Mouse (Mus musculus) cerebellum, postnatal 4 days (tissue): ENCODE results near the gene Tfb2m.

Source experiments
- DNase-seq, 2 experiments: peaks; one replicate each; pipeline ENCODE4 v3.0.0; 2022; ENCODE audit warnings: low spot score in 2 of 2, mixed read lengths in 1 of 2

Gene Tfb2m

DNA sequence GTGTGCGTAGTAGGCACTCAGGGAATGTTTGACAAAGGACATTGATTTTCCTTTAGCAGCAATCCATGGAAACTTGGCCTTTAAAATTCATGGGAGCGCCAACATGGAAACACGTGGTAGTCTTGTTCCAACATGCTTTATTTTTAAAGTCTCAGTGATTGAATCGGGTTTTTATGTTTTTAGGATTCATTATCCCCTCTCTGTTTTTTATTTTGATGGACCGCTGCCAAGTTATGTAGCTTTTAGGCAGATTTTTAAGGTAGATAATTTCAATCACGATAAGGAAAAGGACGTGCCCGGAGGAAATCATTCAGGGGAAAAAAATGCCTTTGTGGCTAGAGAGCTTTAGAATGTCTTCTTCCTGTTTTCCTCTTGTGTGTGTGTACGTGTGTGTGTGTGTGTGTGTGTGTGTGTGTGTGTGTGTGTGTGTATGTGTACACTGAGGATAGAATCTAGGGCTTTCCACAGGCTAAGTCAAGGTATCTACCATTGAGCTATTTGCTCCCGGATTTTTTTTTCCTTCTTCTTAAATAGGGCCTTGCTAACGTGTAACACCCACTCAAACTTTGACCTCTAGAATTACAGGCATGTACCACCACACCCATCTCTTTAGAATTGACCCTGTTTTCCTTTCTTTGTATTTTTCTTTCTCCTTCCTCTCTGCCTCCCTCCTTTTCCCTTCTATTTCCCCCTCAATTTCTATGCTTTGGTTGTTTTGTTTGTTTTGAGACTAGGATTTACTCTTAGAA, 13.6 kb upstream of the Tfb2m start:
- no peak for DNase-seq

DNA sequence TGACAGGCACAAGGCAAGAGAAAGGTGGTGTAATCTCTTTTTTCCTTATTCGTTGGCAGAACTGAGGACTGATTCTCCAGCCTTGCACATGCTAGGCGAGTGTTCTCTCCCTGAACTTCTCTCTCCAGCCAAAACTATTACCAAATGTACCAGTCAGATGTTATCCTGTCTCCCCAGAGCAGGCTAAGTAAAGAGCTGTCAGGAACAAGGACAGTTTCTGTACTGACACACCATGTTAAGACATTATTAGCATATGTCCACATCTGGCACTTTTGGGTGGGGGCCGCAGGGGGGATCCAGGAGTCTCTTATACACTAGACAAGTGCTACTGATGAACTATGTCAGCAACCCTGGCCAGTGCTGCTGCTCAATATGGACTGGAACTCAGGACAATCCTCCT, 10.9 kb upstream of the Tfb2m start:
- DNase-seq: no peak

DNA sequence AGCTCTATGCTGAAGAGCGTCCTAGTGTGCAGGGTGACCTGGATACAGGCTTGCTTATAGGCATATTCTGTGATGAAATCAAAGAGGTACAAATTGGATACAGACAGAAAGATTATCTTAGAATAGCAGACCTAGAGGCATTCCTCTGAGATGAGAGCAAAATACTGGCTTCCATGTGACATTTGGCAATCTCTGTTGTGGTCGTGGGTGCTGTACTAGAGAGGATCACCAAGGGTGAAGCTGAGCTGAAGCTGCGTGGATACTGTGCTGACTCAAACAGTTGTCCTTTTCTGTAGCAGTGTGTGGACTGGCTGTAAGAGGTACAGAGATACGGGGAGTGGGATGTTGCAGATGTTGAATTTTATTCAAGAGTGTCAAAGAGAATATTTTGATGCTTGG, 7.9 kb upstream of the Tfb2m start:
- no peak for DNase-seq

DNA sequence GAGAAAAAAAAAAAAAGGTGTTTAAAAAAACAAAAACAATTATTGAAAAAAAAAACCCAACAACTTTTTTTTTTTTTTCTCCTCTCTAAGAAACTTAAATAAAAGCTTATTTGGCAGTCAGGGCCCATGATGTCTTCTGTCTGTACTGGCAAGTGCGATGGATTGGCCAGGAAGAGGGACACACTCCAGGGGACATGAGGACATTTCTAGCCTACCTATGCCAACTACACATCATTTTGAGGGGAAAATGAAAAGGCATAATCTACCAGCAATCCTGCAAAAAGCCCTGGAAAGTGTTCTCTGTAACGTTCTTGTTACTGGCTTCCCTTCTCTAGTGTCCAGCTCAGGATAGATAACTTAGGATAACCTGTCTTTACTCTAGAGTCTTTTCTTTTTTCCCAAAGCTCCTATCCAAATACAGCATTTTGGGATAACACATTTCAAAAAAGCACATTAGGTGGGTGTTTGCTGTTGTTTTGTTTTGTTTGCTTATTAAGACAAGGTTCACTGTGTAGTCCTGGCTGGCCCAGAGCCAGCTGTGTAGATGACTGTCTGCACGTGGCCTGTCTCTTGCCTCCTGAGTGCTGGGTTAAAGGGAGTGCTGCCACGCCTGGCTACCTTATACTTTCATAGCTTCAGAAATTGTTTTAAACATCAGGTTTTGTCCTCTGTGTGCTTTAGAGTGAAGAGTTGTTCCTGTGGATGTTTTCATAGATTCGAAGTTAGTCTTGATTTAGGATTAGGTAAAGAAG, 7.3 kb upstream of the Tfb2m start:
- no peak for DNase-seq

DNA sequence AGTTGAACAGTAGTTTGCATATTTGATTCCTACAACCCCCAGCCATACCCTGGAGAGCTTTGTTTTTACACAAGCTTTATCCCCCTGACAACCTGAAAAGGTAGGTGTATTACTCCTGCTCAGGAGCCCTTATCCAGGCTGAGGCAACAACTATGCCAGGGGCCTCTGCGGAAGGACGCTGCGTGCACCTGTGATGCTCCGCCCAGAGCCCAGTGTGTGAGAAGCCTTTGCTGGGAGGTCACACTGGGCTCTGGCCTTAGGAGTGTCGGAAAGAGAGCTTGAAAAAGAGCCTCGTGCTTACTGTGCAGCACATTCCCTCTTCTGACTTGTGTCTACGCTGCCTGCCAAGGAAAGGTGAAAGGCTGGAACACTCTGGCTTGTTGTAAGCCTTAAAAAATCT, 6.7 kb upstream of the Tfb2m start:
- DNase-seq: no peak

DNA sequence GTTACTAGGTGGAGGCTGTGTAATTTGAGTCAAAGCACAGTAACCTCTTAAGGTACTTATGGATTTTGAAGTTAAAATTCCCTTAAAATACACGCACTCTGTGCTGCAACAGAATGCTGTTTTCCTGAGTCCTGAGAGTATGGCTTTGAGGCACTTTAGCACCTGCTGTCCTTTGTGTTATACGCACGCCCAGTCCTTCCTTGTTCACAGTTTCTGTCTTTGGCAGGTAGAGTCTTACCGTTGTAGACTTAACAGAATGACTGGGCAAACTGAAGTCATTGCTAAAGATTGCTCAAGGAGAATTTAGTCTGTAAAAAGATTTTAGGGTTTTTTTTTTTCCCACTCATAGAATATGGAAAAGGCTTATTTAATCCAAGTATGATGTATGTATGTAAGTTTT, 5.9 kb upstream of the Tfb2m start:
- DNase-seq: no peak

DNA sequence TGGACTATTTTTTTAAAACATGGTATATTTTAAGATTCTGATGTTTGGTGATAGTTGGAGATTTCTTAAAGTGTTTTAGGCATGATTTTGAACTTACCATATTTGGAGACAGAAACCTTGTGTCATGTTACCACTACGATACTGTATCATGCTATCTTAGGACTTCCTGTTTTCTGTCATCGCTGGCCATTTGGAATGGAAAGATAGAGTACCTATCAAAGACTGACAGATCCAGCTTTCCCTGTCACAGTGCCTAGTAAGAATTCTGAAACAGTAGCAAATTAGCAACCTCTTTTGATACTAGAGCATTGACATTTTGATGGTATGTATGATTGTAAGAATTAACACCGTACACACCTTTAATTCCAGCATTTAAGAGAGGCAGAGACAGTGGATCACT, 5.3 kb upstream of the Tfb2m start:
- no peak for DNase-seq

DNA sequence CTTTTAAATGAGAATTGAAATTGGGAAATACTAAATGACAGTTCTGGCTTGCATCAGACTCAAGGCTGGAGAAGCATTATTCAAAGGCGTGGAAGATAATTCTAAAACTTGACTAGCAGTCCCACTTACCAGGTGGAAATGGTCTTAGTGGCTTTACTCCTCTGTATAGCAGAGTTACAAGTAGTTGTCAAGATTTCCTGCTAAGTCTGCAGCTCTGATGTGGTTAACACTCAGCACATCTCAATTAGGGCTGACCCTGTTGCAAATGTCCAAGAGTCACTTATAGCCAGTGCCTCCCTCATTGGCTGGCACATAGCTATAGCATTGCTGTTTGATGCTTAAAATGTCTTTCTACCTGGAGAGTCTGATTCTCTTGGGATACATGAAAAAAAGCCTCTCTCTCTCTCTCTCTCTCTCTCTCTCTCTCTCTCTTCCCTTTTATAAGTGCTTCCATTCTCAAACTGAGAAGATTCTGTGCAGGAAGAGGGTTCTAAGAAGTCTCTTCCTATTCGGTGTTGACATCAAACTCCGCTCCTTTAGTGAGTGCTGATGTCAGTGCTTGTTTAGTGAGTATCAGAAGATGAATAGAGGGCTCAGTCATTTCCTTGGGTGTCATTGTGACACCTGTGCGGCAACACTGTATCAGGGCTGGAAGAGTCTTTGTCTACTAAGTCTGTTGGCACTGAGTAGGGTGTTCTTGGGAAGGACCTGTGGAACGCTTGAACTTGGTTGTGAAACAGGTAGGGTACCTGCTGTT, 3.1 kb upstream of the Tfb2m start:
- no peak for DNase-seq

DNA sequence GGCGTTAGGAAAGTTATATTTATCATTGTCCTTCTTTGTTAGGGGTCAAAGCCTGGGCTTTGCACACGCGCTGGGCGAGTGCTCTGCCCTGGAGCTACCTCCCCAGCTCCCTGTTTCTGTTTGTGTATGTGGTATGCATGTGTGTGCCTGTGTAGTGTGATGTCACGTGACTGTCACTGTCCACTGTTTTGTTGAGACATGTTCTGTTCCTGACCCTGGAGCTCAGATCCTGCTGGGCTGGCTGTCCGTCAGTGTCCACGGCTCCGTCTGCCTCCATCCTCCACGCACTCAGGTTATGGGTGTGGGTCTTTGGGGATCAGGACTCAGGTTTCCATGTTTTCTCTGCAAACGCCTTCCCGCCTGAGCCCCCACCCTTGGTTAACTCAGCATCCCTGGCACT, 2.2 kb upstream of the Tfb2m start:
- DNase-seq: no peak

DNA sequence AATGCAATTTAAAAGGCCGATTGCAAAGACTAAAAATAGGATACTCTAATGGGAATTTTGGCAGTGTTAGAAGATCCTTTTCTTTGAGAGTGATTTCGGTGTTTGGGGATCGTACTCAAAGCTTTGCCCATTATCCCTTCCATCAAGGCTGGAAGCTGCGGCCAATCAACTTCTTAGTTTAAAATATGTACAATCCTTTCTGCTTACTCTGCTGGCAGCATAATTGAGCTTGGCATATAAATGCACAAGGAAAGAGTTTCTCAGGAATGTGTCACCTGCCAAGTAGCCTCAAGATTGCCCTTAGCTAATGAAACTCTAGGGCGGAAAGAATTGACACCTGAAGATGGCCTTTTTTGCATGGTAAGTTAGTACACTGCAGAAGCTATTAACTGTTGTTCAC, 1.1 kb upstream of the Tfb2m start:
- no peak for DNase-seq

DNA sequence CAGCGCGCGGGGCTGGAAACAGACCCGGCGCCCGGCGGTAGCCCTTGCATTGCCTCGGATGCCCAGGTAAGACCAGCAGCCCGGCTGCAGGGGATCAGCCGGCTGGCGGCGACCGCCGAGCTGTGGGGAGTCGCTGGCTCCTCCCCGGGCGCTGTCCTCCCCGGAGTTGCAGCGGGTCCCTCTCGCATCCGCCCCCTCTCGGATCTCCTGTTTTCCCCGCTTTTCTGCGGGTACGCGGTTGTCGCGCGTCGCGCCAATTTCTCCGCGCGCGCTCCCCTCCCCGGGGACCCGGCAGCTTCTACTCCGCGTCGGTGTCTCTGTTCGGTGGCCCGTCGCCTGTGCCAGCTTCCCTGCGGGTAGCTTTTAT, 467 bp upstream of the Tfb2m start:
- no peak for DNase-seq

DNA sequence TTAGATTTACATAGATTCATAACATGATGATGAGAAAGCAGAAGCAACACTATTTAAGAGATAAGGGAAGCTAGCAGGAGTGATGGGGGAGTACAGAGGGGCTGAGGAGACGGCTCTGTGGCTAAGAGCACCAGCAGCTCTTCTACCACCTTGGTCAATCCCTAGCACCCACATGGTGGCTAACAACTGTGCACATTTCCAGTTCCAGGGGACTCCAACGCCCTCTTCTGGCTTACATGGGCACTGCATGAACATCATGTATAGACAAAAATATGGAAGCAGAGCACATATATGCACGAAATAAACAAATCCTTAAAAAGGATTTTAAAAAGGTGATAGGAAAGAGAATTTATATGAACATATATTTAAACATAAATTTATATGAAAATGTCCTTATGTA, 4.6 kb downstream of the Tfb2m start:
- no peak for DNase-seq

DNA sequence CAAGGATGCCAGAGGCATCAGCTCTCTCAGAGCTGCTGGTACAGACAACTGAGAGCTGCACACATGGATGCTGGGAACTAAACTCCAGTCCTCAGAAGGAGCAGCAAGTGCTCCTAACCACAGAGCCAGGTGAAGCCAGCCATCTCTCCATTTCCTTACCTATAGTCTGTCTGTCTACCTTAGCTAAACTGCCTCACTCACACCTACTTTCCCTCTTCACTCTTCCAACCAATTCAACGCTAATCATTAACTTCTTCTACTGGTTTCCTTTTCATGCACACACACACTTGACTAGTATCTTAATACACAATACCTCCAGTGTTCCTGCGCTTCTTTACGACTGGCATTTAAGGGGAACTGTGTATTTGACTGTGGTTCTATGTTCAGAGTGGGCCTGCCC, 6.2 kb downstream of the Tfb2m start:
- no peak for DNase-seq

DNA sequence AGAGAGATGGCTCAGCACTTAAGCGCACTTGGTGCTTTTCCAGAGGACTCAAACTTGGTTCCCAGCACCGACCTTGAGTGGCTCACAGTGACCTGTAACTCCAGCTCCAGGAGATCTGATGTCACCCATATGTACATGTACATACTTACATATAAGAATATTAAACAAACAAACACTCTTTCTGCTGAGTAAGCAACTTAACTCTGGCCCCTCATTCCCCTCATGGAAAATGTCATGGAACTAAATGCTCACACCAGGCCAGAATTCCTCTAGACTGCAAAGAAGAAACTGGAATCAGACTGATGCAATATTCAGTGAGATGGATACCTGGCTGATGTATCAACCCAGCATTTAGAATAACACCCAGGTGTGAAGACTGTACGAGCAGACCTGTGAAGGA, 7.0 kb downstream of the Tfb2m start:
- no peak for DNase-seq

DNA sequence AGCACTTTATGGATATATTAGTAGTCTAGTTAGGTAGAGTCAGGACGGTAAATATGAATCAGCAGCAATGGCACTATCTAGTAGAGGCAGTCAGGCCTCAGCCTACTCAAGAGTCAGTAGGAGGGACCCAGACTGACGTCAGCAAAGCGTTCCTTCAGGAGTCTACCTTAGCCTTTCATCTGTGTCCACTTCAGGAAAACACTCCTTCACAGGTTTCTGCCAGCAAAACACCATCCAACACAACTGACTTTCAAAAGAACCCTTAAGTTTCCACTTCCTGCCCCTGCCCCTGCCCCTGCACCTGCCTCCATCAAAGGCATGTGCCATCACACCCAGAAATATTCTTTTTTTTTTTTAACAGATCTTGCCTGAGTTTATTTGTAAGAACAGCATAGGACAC, 26.2 kb downstream of the Tfb2m start:
- DNase-seq: no peak

DNA sequence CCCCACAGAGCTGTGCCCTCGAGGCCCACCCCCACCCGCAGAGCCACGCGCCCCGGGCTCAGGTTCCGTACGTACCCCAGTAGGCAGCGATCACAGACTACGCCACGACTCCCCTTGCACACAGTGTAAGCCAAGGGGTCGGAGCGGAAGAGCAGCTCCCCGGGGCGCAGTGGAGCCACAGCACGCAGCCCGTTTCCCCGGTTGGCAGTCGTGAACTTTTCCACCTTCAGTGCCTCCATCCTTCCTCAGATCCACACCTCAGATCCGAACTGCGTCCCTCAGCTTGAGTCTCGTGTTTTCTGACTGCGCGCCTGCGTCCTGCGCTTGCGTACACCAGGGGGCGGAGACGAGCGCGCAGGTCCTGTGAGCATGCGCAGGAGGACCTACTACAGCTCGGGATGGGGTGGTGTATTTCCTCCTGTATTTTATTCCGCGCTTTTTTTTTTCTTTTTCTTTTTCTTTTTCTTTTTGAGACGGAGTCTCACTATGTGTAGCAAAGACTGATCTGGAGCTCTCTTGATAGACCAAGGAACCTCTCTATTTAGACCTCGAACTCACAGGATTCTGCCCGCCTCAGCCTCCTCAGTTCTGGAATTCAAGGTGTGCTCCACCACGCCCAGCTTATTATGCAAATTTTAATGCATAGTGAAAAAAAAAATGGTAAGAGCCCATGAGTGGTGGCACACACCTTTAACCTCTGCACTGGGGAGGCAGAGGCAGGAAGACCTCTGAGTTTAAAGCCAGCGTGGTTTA, 28.2 kb downstream of the Tfb2m start, which contains the start of gene Smyd3:
Gene Smyd3 (minus strand): TSS at position 329 of the 753 bp plus-strand sequence.
- peak; percentile 57 to 74 for DNase-seq

DNA sequence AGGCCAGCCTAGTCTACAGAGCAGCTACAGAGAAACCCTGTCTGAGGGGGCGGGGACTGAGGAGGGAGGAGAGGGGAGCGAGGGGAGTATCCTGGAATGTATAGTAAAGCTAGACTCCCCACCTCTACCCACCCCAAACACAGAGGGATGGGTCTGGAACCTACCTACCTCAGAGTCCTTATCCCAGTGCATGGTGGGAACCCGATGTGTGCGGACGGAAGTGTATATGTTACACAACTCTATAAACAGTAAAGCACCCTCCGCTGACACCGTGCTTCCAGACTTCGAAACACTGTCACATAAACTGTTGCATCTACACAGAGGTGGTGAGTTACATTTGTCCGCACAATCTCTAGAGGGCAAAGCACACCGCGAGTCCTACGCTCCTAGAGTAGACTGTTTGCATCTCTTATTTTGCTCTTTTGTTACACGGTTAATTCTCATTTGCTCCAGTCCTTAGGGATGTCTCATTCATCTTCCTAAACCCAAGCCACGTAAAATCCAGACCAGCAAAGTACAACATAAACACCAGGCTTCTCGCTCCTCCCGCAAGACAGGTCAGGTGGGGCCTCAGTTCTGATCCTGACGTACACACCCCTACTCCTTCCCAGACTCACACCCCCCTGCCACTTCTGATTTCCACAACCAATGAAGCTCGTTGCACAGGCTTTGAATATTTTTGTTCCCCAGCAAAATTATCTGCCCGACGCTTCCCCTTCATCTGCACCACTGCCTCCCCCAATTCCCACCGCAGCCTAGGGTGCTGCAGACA, 28.9 kb downstream of the Tfb2m start:
- no peak for DNase-seq

DNA sequence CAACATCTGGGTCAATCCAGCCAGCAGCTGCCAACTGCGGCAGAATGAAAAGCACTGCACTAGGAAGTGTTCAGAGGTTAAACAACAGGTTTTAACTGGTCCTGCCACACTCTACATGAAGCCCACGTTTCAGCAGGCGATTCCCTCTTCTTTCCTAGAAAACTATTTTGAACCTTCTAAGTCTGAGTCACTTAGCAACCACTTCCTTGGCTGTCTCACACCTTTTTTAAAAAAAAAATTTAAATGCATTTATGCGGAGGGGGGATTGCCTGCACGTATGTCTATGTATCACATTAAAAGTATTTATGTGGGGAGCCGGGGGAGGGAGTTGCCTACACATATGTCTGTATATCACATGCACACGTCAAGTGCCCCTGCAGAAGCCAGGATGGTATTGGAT, 34.2 kb downstream of the Tfb2m start:
- DNase-seq: no peak

DNA sequence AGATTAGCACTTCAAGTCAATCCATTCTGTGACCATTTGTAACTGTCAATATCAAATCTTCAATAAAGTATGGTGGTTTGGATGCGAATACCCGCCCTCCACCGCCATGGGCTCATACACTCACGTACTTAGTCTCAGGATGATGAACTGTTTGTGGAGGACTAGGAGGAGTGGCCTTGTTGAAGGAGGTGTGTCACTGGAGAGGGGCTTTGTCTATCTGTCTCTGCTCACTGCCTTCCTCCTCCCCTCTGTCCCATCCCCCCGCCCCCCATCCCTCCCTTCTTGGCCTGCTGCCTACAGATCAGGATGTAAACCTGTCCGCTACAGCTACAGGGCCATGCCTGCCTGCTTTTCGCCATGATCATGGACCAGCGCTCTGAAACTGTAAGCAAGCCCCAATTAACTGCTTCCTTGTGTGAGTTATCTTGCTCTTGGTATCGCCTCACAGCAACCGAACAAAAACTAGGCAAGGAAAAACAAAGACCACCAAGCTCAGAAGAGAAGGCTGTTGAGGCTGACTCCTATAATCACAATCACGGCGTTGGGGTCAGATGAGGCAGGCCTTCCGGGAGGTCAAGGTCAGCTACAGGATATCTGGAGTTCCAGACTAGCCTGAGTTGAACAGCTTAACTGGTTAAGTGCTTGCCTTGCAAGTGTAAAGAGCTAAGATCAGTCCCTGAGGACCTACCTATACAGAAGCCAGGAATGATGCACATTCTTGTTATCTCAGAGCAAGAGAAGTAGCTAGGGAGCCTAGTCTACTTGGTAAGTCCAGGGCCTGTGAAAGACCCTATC, 35.3 kb downstream of the Tfb2m start:
- no peak for DNase-seq

DNA sequence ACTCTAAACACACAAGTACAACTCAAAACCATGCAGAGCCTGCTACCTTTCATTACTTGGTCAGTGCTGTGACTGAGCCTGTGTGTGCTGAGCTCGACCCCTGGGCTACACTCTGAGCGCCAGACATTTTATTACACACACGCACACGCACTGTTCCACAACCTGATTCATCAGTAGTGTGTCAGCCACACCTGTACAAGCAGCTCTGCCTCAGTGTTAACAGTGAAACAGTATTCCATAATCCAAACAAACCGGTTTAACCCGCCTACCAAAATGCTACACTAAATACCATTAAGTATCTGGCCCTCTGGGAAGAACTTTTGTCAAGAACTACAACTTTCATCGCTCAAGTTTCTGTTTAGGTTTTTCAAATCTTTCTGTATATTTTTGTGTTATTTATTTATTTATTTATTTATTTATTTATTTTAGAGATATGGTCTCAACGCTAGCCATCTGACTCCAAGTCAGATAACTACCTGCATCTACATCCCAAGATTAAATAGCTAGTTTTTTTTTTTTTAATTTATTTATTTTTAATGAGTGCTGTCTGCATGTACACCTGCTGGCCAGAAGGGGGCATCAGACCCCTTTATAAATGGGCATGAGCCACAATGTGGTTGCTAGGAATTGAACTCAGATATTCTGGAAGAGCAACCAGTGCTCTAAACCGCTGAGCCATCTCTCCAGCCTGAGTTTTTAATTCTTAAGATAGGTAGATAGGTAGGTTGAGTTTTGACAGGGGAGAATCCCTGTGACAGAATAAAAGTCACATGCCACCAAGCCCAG, 39.3 kb downstream of the Tfb2m start:
- peak in 1 of 2 experiments; percentile 19 for DNase-seq
